Mouse (Mus musculus): ENCODE results near the gene Ttc14.

Ttc14 gene

GRCm38 (mm10) chr3:33799617-33800512 lies at the start of gene Ttc14:
TSS of gene Ttc14 (plus strand) at chr3:33799832.
- peak; percentile 92 to 97 for DNase-seq (ENCODE audit: low spot score in 2 of 2)

DNA sequence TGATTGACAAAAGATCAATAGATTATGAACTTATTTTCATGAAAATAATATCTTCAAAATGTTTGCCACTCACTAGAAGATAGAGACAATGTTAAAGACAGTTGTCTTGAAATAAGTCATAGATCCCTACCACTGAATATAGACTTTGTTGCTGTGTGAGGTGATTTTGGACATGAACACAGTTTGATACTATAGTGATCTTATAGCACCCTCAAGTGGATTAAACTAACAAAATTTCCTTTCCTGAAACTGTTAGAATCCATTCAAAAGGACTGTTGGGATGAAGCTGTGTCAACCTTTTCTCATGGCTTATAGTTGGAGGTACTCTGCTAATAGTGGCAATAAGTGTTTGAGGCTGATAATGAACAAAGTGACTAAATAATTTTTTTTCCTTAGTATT lies 8.7 kb upstream of the Ttc14 start:
- no peak for DNase-seq (ENCODE audit: low spot score in 2 of 2)

- DNase-seq (ENCODE audit: low spot score in 2 of 2), result no peak
Measured at GRCm38 (mm10) chr3:33800513-33800820, 835 bp downstream of the Ttc14 start.

GRCm38 (mm10) chr3:33807151-33807550 lies 7.5 kb downstream of the Ttc14 start:
- DNase-seq (ENCODE audit: low spot score in 2 of 2), result no peak

DNA sequence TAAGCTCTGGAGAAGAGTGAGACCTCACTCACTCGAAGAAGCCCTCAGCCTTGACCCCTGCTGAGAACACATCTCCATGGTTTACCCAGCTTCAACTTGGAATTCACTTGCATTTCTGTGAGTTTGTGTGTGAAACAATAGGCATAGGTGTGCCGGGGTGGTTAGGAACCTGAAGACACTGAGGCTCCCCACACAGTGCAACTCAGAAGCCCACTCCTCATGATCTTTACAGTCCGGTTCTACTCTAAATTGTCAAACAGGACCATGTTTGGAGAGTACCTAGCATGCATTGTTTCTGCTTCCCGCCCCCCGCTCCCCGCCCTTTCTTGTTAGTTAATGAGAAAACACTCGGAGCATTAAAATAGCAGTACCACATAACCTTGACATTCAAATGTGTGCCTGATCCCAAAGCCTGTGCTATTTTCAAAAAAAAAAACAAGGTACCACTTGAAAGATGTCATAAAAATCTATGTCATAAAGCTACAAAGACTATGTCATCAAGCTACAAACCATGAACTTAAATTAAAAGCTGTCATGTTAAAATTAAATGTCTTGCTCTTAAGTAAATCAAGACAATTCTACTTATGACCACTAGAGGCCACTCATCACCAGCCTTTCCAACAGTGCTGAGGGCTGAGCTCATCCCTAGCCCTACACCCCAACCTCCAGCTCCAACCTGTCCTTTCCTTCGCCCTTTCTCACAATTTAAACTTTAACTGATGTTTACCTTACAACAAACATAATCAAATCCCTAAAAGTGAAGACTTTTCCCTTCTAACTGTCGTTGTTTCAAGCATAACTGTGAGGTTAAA lies 24.7 kb downstream of the Ttc14 start:
- no peak for DNase-seq (ENCODE audit: low spot score in 2 of 2)

DNA sequence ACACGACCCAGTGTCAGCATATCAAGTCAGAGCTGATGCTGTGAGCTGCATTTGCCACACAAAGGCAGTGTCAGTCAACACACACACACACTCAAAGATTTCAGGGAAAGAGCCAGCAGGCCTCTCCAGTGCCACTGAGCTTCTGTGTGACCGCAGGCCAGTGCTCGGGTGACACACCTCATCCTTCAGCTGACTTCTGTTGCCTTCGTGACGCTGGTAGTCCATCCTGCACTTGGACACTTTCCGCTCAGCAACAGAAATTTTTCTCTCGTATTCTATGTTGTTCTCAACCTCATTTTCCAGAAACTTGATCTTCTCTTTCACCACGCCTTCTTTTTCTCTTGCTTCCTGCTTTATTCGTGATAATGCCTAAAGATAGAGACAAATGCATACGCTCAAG lies 32.7 kb downstream of the Ttc14 start:
- no peak for DNase-seq (ENCODE audit: low spot score in 2 of 2)

- DNase-seq (ENCODE audit: low spot score in 2 of 2), result no peak
Measured at GRCm38 (mm10) chr3:33836576-33836975, 36.9 kb downstream of the Ttc14 start.

- no peak for DNase-seq (ENCODE audit: low spot score in 2 of 2)
Measured at GRCm38 (mm10) chr3:33838877-33839276, 39.2 kb downstream of the Ttc14 start.

GRCm38 (mm10) chr3:33843801-33844632 lies 44.4 kb downstream of the Ttc14 start, which contains the start of gene Ccdc39:
TSS of gene Ccdc39 (minus strand) at chr3:33844310.
- peak; percentile 61 to 75 for DNase-seq (ENCODE audit: low spot score in 2 of 2)

DNA sequence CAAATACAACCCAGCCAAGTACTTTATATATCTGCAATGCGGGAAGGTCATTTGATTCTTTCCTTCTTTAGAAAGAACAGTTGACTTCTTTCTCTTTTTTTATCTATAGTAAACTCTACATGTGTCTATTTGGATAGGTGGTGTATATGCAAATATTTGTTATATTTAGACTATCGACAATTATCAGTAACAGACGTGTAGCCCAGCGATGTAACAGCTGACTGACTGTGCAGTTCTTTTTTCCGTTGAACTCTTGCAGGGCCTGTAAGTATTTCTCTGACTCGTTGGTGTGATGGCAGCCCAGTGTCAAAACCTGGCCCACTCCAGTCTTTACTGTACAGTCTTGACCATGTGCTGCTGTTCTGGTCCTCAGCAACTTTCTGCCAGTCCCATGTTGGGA lies 47.0 kb downstream of the Ttc14 start:
- DNase-seq (ENCODE audit: low spot score in 2 of 2), result no peak

- no peak for DNase-seq (ENCODE audit: low spot score in 2 of 2)
Measured at GRCm38 (mm10) chr3:33850856-33851255, 51.2 kb downstream of the Ttc14 start.

- peak in 1 of 2 experiments; percentile 19 for DNase-seq (ENCODE audit: low spot score in 2 of 2)
Measured at GRCm38 (mm10) chr3:33853062-33853461, 53.4 kb downstream of the Ttc14 start.

DNA sequence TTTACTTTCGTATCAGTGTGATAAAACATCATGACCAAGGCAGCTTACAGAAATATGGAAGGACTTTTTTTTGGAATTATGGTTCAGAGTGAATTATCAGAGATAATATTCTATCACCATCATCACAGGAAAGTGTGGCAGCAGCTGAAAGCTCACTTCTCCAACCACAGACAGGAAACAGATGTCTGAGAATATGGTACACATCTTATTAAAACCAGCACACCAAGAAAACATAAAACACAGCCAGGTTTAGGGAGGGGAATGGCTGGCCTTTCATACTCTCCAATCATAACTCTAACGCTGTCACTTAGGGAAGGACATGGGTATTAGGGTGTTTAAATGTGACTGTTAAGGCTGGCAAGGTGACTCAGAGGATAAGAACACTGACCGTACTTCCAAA lies 59.3 kb downstream of the Ttc14 start:
- no peak for DNase-seq (ENCODE audit: low spot score in 2 of 2)

- no peak for DNase-seq (ENCODE audit: low spot score in 2 of 2)
Measured at GRCm38 (mm10) chr3:33864000-33864540, 64.4 kb downstream of the Ttc14 start.

Measured in frontal cortex, postnatal 10 days (tissue).